Mouse (Mus musculus) liver, embryonic 14.5 days (tissue): ENCODE results near the gene Selenon. TPM values are rescaled to one million over a fixed set of nuclear protein-coding genes. Genes with fewer than 3 reads are reported as not detected.
A peak's percentile ranks its signal among the peaks of the same experiment; 100 is the strongest.

Source experiments
- ATAC-seq: fragments of 200-750 bp; cut with Nextera tagmentation; 2 replicates; pipeline ENCODE4 v1.8.0; 2017; ENCODE audit warnings: moderate number of reproducible peaks, mild to moderate bottlenecking, moderate library complexity; ENCODE audit not compliant: insufficient read depth
- DNase-seq, 3 experiments: peaks; one replicate each; pipeline ENCODE4 v3.0.0-alpha.2; 2012 to 2013; ENCODE audit warnings: low read depth in 3 of 3, low spot score in 3 of 3
- H3K27ac ChIP-seq: fragments of 300-500 bp; sonication (generic); 2 replicates; pipeline ENCODE4 v1.5.1; 2014; ENCODE audit warnings: moderate library complexity, mild to moderate bottlenecking, control low read depth, inconsistent platforms
- H3K27me3 ChIP-seq: fragments of 300-500 bp; sonication (generic); 2 replicates; pipeline ENCODE4 v1.6.1; 2014; ENCODE audit warnings: mild to moderate bottlenecking, low read length, moderate library complexity; ENCODE audit not compliant: control insufficient read depth, insufficient read depth
- H3K36me3 ChIP-seq: fragments of 300-500 bp; sonication (generic); replicated peaks from 2 replicates; pipeline ENCODE4 v1.6.1; 2014; ENCODE audit warnings: low read depth; ENCODE audit not compliant: control insufficient read depth, insufficient read depth
- H3K4me1 ChIP-seq, 2 experiments: fragments of 200-500 bp in 1 of 2; fragments of 300-500 bp in 1 of 2; sonication (generic) in 1 of 2; replicated peaks; 2 replicates each; pipeline ENCODE4 v1.6.1; 2012 to 2014; ENCODE audit warnings: antibody characterized with exemption in 1 of 2, inconsistent platforms in 1 of 2, low read length in 1 of 2; ENCODE audit not compliant: control insufficient read depth in 2 of 2, insufficient read depth in 2 of 2
- H3K4me2 ChIP-seq: fragments of 300-500 bp; sonication (generic); 2 replicates; pipeline ENCODE4 v1.6.1; 2014; ENCODE audit warnings: low read depth, mild to moderate bottlenecking, control low read depth, moderate library complexity
- H3K4me3 ChIP-seq, 2 experiments: fragments of 200-500 bp in 1 of 2; fragments of 300-500 bp in 1 of 2; sonication (generic) in 1 of 2; 2 replicates each; pipeline ENCODE4 v1.5.1; 2012 to 2014; ENCODE audit warnings: low read depth in 2 of 2, low read length in 2 of 2, mild to moderate bottlenecking in 2 of 2, control low read depth in 1 of 2, inconsistent platforms in 1 of 2, moderate library complexity in 1 of 2; ENCODE audit not compliant: insufficient read depth in 1 of 2
- H3K9ac ChIP-seq: fragments of 300-500 bp; sonication (generic); replicated peaks from 2 replicates; pipeline ENCODE4 v1.6.1; 2014; ENCODE audit warnings: mild to moderate bottlenecking, control low read depth, moderate library complexity
- H3K9me3 ChIP-seq: fragments of 300-500 bp; sonication (generic); 2 replicates; pipeline ENCODE4 v1.6.1; 2016; ENCODE audit warnings: low read length, mixed read lengths; ENCODE audit not compliant: control insufficient read depth
- CTCF ChIP-seq: IDR thresholded peaks from 2 replicates; pipeline ENCODE4 v1.5.1; 2016; ENCODE audit warnings: antibody characterized with exemption, low read depth, control low read depth
- EP300 ChIP-seq: IDR thresholded peaks from 2 replicates; pipeline ENCODE4 v1.6.1; 2016; ENCODE audit warnings: antibody characterized with exemption, low read depth
- WGBS: fragments of 180-500 bp; shearing (Covaris S2); extraction: QIAGEN DNeasy Blood & Tissue Kit; methylation state at CpG from one replicate; pipeline ENCODE4 v1.1.7; 2014; ENCODE audit not compliant: insufficient replicate concordance; 5-methylcytosine and 5-hydroxymethylcytosine counted together
- polyA plus RNA-seq, 2 experiments: library from polyadenylated mRNA; depleted of rRNA in 1 of 2; stranded (reverse) in 1 of 2; unstranded in 1 of 2; fragments of >200 nt; fragmentation: Nextera tagmentation in 1 of 2; extraction: Ambion mirVana in 1 of 2; gene quantifications; 2 replicates each; pipeline versions ENCODE4 v1.2.1 to v1.2.3; 2012 to 2014

The Selenon gene
- polyA plus RNA-seq, 2 experiments, result 1.9 to 3.6 TPM

- WGBS, result under 1% methylated on average over 71 of the region's 71 CpGs
- H3K4me3 ChIP-seq, result peak within 1 kb of the TSS; percentile 76 to 86
These were observed 16.8 kb downstream of the Selenon start, which contains the start of gene Mtfr1l for GRCm38 (mm10) chr4:134534932-134535786. Gene Mtfr1l, minus strand, starts transcription at chr4:134535387.

GRCm38 (mm10) chr4:134534124-134534886, 17.7 kb downstream of the Selenon start:
- TF ChIP-seq CTCF (no peak), EP300 (no peak)
- DNase-seq (peak in 2 of 3 experiments; percentile 49 to 57), ATAC-seq (peak; percentile 59)
- H3K4me1 ChIP-seq, result peaks cover 21% of the 10 kb centered on the region in 2 experiments
- H3K4me2 ChIP-seq, result peak overlapping the region; percentile 81
- WGBS, result under 1% methylated on average over 56 of the region's 57 CpGs
- H3K9ac ChIP-seq, result peak overlapping the region; percentile 70
- H3K27ac ChIP-seq, result peak overlapping the region; percentile 14
- peaks cover 3% of the 10 kb centered on the region for H3K36me3 ChIP-seq
- H3K27me3 ChIP-seq, result no peaks in the 10 kb centered on the region
- peak overlapping the region; percentile 76 to 86 for H3K4me3 ChIP-seq
- H3K9me3 ChIP-seq, result no peaks in the 10 kb centered on the region

More at GRCm38 (mm10) chr4:134534932-134535786, 16.8 kb downstream of the Selenon start, which contains the start of gene Mtfr1l:
- H3K27me3 ChIP-seq, result no peaks in the 10 kb centered on the region
- ATAC-seq (peak; percentile 96), DNase-seq (peak; percentile 91 to 93 (median 92))
- H3K27ac ChIP-seq, result peak within 1 kb of the TSS; percentile 14
- no peaks in the 10 kb centered on the region for H3K9me3 ChIP-seq
- H3K4me1 ChIP-seq, result peaks cover 21% of the 10 kb centered on the region in 2 experiments
- no peaks in the 10 kb centered on the region for H3K36me3 ChIP-seq
- peak within 1 kb of the TSS; percentile 81 for H3K4me2 ChIP-seq
- peak within 1 kb of the TSS; percentile 70 for H3K9ac ChIP-seq
- TF ChIP-seq EP300 (no peak), CTCF (no peak; the same call in 1 of the 2 replicates)

GRCm38 (mm10) chr4:134533421-134533820, 18.5 kb downstream of the Selenon start:
- H3K36me3 ChIP-seq, result peaks cover 9% of the 10 kb centered on the region
- WGBS, result 76% methylated on average over 4 of the region's 4 CpGs
- DNase-seq, result no peak
- H3K27ac ChIP-seq, result no peak overlapping the region
- no peaks in the 10 kb centered on the region for H3K27me3 ChIP-seq
- peak overlapping the region in 1 of 2 experiments; percentile 86; a peak in 1 of 4 replicates for H3K4me3 ChIP-seq
- peaks cover 21% of the 10 kb centered on the region in 2 experiments for H3K4me1 ChIP-seq
- no peak for ATAC-seq
- peak overlapping the region; percentile 81 for H3K4me2 ChIP-seq
- peak overlapping the region; percentile 70 for H3K9ac ChIP-seq
- TF ChIP-seq EP300 (no peak), CTCF (no peak)
- no peaks in the 10 kb centered on the region for H3K9me3 ChIP-seq

- H3K27me3 ChIP-seq, result no peaks in the 10 kb centered on the region
- peaks cover 21% of the 10 kb centered on the region in 2 experiments for H3K4me1 ChIP-seq
- DNase-seq, result no peak
- ATAC-seq, result no peak
- WGBS, result 60% methylated on average over 4 of the region's 4 CpGs
- no peak overlapping the region for H3K9ac ChIP-seq
- no peak overlapping the region; the same call in 1 of the 2 replicates for H3K4me2 ChIP-seq
- H3K9me3 ChIP-seq, result no peaks in the 10 kb centered on the region
- no peak overlapping the region for H3K4me3 ChIP-seq
- no peak for TF ChIP-seq CTCF
- no peak for TF ChIP-seq EP300
- H3K36me3 ChIP-seq, result peaks cover 14% of the 10 kb centered on the region
- H3K27ac ChIP-seq, result no peak overlapping the region
These were observed 19.0 kb downstream of the Selenon start for GRCm38 (mm10) chr4:134532928-134533327.
